Mouse (Mus musculus): Measurements from ENCODE around the gene Retreg2. TPM values are rescaled to one million over a fixed set of nuclear protein-coding genes. Genes with fewer than 3 reads are reported as not detected.

Gene Retreg2
- total RNA-seq (2021) = 10 to 100 TPM; 23.9 to 27.4 TPM
- long read RNA-seq, experiment 1, transcript Retreg2-201 (9 exons, 2,561 nt) = major isoform, 34 of 51 reads
- long read RNA-seq, experiment 1, transcript Retreg2-208 (10 exons, 2,438 nt) = minor isoform, 9 of 51 reads
- long read RNA-seq, experiment 1, partial matches to known transcripts = 8 of 51 reads
- long read RNA-seq, experiment 1, other reads (novel, unspliced or antisense) = 0 of 51 reads
- long read RNA-seq, experiment 2, transcript Retreg2-201 (9 exons, 2,561 nt) = major isoform, 18 of 29 reads
- long read RNA-seq, experiment 2, partial matches to known transcripts = 6 of 29 reads
- long read RNA-seq, experiment 2, other reads (novel, unspliced or antisense) = 3 of 29 reads

DNA sequence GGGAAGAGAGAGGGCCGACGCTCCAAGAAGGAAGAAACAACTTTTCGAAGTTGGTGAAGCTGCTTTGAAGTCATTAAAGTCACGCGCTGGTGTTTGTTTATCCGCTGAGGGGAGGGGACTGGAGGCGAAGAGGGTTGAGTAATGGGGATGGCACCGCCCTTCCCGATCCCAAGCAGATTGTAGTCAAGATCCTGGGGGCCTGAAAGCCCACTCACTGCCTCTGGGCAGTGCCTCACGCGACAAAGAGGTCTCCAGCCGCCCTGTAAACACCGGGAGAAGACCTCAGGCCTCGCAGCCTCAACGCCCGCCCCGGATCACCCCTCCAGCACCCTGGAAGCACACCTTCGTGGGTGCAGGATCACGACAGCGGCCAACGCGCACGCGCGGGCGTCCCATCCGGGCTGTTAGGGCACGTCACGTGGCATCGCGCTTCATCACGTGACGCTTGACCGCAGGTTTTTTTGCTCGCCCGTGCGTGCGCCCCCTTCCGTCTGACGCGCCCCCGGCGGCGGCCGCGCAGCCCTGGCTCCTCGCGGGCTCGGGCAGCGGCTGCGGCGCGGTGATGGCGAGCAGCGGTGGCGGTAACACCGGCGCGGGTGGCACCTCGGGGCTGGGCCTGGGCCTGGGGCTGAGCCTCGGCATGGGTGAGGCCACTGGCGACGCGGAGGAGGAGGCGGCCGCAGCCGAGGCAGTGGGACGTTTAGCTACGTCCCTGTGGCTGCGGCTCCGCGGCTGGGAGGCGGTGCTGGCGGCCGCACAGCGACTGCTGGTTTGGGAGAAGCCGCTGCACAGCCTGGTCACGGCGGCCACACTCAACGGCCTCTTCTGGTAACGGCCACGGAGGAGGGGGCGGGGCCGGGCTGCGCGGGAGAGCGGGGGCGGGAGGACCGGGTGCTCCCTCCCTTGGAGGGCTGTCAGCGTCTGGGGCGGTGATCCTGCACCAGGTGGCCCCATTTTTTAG, at the start of gene Retreg2, which contains the start of gene Cnppd1:
TSS of gene Retreg2 (plus strand) at position 478 of the 961 bp plus-strand sequence.
TSS of gene Cnppd1 (minus strand) at position 411 of the 961 bp plus-strand sequence.
- intact Hi-C loops (cut with DNase I) = loop anchor here (2.0 kb wide), 2 partner anchors 24 to 66 kb away; no protein-coding TSS in a partner anchor

DNA sequence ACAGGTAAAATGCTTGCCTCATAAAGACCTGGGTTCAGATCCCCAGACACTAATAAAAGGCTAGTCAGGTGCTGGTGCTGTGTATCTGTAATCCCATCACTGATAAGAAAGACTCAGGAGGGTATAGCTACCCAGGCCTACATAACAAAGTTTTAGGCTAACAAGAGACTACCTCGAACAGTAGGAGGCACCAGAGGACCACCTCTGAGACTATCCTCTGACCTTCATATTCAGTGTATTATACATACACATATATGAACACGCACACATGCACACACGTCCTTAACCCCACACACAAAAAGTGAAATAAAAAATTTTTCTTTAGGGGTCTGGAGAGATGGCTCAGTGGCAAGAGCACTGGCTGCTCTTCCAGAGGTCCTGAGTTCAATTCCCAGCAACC, 20.4 kb upstream of the Retreg2 start:
- intact Hi-C loops (cut with DNase I) = no loop called here
- no peak for DNase-seq

More for the DNA sequence above, at the start of gene Retreg2, which contains the start of gene Cnppd1:
- peak; percentile 97 to 98 for DNase-seq

DNA sequence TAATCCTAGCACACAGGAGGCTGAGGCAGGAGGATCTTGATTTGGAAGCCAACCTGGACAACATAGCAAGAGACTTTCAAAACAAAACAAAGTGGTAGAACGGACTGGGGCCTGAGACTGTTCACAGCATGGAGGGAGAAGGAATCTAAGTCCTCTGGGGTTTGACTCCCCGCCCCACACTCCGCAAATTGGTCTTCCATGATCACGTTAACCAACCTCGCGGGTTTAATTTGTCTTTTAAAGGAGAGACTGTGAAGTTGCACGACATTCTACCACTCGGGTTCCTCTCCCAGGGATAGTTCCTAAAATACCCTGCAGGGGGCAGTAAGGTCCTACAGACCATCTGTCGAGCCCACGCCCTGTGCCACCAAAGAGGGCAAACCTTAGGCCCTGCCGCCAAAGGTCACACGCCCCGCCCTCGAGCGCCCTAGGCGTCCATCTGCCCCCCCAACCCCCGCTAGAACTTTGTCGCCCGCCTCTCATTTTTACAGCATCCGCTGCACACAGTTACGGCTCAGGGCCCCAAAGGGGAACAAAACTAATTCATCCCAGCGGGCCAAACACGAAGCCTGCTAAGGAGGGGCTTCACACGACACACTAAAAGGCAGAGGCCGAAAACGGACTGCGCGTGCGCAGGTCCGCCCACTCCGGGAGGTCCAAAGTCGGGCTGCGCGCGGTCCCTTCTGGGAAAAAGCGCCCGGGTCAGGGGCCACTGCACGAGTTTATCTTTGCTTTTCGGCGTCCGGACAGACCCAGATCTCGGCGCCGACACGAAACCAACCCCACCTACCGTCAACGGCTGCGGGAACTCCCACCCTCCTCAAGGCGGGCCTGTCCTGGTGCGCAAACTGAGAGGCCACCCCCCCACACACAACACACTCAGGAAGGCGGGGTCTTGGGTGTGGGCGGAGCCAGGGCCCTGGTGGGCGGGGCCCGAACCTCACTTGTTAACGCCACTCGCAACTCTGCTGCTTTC, 17.9 kb upstream of the Retreg2 start, which contains the start of gene Nhej1:
TSS of gene Nhej1 (minus strand) at position 855 of the 976 bp plus-strand sequence.
- intact Hi-C loops (cut with DNase I) = no loop called here
- DNase-seq = peak; percentile 95 to 96

DNA sequence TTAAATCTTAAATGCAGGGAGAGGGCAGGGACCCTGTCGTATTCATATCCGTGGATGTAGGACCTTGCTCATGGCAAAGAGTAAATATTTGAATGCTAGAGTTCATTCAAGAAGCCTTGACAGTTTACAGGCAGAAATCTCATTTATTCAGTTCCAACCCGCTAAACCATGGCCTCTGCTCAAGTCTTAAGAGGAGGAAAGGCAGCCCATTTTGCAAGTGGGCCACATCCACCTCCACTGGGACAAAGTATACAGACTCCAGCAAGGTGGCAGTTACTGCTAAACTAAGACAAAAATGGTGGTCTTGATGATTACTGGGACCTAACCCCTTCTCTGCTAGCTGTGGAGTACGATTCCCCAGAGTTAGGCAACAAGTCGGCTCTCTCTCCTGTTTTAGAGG, 17.2 kb upstream of the Retreg2 start:
- intact Hi-C loops (cut with DNase I) = no loop called here
- DNase-seq = no peak

DNA sequence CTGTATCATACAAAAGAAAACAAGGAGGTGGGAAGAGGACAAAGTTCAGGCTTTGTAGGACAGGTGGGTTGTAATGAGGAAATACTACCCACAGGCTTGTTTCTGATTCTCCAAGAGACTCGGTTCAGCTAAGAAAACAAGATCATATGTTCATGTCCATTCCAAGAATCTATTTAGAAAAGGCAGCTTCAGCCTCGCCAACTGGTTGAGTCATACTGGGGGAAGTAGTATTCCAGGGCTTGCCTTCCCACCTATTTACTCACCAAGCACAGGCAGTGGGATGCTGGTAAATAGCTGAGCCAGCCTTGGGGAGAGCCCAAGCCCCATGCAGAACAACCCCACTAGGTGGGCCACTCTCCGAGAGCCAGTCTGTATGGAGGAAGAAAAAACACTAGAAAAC, 13.9 kb upstream of the Retreg2 start:
- no peak for DNase-seq
- intact Hi-C loops (cut with DNase I) = no loop called here

DNA sequence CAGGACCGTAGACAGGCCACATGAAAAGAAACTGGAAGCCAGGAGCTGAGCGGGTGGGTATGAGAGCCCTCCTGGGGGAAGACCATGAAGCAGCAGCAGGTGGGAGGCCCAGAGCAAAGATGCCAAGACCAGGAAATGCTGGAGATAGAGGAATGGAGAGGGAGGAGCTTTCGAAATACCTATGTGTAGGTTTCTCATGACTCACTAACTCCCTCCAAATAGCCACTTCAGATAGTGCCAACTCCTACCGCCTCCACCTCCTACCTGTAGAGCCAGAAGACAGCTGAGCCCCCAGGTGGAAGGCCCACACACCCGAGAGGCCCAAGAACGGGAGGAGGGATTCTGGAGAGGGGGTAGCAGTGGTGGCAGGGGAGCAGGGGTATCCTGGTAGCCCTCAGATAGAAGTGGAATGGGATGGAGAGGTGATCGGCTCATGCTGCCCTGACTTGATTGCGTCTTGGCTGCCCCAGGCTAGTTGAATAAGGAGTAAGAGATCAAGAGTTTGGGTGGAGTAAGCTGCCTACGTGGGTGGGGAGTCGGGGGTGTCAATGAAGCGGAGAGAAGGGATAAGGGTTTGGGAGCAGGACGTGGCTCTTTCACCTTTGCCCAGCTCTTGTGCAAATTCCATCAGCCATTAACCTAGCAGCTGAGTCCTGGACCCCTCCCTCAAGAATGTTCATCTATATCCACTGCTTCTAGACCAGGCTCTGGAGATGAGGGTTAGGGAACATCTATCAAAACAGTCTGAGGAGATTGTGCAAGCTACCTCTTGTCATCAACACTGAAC, 9.0 kb upstream of the Retreg2 start, which contains the start of gene Slc23a3:
TSS of gene Slc23a3 (minus strand) at position 470 of the 787 bp plus-strand sequence.
- no peak for DNase-seq
- intact Hi-C loops (cut with DNase I) = no loop called here

DNA sequence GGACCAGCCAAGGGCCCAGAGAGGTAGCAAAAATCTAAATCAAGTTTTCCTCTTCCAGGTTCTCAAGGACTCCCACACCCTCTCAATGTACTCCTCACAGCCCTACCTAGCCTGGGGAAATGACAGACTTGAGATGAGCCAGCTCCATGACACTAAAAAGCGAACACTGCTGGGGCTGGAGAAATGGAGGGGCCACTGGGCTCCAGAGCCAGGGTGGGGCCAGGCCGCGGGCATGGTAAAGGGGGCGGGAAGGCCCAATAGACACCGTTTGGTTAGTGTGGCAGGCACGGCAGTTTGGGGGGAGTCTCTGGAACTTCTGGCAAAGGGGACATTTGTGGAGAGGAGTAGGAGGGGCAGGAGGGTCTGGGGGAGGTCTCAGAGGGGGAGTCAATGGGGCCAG, 6.3 kb upstream of the Retreg2 start:
- no peak for DNase-seq
- intact Hi-C loops (cut with DNase I) = no loop called here

DNA sequence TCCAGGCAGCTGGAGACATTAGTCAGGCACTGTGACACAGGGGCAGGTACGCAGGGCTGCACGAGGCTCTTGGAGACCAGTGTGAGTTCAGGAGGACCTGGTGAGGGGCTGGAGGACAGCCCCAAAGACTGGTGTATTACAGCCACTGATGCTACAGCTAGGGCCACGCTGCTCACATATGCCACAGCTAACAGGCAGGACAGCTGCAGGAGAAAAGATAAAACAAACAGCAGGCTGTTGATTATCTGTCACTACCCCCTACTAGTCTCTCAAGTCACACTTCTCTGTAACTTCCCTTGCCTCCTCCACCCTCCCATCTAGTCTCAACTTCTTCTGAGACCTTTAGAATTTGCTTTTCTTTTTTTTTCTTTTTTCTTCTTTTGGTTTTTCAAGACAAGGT, 5.8 kb upstream of the Retreg2 start:
- intact Hi-C loops (cut with DNase I) = no loop called here
- no peak for DNase-seq

DNA sequence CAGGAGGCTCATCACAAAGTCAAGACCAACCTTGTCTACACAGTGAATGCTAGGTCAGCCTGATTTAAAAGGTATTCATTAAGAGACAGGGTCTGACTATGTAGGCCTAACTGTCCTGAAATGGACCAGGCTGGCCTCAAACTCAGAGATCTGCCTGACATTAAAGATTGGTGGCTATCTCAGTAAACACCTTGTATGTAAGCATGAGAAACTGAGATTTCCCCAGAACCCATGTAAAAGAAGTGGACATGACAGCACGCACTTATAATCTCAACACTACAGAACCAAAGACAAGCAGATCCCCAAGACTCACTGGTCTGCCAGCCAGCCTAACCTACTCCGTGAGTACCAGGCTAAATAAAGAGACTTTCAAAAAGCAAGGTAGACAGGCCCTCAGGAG, 4.1 kb upstream of the Retreg2 start:
- no peak for DNase-seq
- intact Hi-C loops (cut with DNase I) = no loop called here

DNA sequence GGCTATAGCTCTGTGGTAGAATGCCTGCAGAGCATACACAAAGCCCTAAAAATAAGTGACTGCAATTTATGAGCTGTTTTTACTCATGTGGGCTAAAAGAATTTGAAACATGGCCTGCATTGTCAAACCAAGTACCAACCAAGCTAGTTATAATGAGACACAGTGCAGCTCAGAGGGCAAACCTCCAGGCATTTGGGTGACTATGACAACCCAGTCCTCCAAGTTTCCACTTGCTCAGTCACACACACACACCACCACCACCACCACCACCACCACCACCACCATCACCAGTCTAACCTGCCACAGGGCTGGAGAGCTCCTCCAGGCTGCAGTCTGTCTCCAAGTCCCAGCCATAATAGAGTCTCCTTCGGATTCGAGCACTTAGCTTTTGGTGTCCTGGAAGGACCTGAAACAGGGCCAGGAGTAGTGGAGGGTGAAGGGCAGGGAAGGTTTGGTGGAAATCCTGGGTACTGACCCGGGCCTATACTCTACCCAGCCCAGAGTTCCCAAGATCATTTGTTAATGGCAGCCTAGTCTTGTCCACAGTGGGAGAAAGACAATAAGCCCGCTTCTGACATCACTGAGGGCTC, 1.9 kb upstream of the Retreg2 start:
- DNase-seq = no peak
- intact Hi-C loops (cut with DNase I) = no loop called here

DNA sequence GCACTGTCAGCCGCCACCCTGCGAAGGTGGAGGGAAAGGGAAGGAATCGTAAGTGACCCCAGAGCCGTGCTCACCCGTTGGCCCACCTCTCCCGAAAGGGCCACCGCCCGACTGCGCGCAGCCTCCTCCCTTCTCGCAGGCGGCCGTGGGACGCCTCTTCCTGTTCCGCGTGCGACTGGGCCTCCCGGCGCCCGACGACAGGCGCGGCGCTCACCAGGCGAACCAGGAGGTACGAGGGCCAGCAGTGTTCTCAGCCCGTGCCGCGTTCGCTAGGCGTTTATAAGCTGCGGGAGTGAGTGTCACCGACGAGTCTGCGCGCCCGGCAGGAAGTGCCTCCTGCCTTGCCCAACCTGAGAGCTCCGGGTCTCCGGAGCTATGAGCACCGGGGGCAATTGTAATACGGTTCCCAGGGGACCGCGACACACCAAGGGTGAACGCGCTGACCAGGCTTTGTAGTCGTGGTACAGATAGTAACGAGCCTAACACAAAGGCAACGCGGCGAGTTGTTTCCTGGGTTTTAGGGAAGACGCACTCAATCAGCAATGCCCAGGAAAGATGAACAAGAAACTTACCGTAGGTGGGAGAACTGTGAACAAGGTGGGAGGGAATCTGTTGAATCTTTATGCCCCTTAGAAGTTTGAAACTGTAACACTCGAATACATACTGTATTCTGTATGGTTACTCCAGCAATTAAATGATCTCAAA, 940 bp upstream of the Retreg2 start:
- peak; percentile 77 to 82 for DNase-seq
- intact Hi-C loops (cut with DNase I) = loop anchor here (2.0 kb wide), 2 partner anchors 25 to 67 kb away; no protein-coding TSS in a partner anchor

DNA sequence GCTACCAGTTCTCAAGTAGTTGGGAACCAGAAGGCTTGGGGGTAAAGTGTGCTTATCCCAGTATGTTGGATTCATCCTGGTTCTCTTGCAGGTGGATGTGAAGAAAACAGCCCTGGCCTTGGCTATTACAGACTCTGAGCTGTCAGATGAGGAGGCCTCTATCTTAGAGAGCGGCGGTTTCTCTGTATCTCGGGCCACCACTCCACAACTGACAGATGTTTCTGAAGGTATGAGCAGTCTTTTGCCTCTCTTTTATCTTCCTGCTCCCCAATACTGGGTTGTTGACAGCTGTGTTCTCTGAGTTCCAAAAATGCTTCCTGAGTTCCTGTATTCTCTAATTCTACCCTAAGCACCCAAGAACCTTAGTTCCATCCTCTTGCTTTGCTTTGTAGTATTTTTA, 3.0 kb downstream of the Retreg2 start:
- intact Hi-C loops (cut with DNase I) = no loop called here
- DNase-seq = no peak

DNA sequence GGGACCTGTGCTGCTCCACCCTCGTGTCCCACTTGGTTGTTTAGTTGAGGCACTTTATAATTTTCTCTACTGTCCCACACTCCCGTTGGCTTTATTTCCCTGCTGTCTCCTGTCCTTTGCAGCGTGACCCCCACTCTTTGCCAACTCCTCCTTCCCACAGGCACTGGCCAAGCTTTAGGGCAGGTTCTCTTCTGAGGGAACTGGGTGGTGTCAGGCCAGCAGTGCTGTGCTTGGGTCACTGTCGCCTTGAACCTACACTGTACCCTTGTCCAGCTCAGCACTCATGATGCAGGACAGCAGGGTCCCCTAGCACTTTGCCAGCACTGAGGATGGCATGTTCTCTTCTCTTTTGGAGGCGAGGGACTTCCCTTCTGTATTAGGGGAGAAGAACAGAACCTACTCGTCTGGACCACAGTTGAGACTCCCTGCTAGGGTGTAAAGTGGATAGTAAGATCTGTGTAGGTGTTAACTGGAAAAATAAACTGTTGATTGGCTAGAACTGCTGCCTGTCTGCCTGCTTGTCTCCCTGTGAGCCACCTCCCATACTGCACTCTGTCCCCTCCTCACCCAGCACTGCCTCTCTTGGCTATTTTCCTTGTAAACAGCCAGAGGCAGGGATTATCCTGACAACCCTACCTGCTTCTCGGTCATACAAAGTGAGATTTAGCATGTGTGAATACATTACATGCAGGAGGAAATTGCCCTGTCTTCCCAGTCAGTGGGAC, 5.0 kb downstream of the Retreg2 start:
- intact Hi-C loops (cut with DNase I) = no loop called here
- no peak for DNase-seq

DNA sequence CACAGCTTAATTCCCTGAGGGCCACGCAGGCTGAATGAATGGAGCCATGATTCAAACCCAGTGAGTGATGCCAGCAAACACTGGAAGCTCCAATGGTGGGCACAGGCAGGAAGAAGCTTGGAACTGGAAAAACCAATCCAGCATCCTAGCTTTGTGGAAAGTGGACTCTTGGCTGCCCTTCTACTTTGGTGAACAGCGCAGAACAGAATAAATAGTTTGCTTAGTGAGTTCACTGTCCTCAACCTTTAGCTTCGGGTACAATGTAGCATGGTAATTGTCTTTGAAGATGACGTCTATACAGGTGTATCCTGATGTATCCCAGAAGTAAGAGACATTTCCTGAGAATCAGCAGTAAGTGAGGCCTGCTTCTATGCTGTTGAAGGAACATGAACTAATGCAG, 6.1 kb downstream of the Retreg2 start:
- intact Hi-C loops (cut with DNase I) = no loop called here
- no peak for DNase-seq

DNA sequence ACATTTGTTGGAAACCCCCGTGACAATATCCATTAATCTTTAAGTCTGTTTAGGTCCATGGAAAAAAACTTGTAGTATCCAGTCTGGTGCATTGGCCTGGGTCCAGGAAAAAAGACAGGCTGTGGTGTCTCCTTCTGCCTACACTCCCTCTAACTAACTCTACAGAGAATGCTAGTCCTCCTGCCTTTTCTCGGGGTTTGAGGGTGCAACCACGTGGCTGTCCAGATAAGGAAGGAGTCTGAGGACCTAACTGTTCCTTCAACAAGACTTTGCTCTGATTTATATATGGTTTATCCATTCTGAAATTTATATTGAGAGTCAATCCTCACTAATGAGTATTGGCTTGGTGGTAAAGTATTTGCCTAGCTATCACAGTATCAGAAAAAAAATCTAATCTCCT, 13.3 kb downstream of the Retreg2 start:
- intact Hi-C loops (cut with DNase I) = no loop called here
- DNase-seq = no peak

DNA sequence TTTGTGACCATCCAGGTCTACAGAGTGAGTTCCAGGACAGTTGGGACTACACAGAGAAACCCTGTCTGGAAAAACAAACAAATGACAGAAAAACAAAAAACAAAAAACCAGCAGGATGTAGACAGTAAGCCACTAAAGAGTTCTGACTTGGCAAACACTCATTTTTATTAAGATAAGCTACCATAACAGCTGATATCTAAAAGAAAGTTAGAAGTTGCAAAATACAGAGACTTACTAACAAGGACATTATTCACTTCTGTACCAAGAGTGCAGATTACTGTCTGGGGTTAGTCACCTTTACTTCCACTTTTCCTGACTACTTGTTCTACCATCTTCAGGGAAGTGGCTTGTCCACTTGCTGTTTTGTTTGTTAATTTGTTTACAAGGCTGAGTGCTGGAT, 16.4 kb downstream of the Retreg2 start:
- DNase-seq = no peak
- intact Hi-C loops (cut with DNase I) = no loop called here

DNA sequence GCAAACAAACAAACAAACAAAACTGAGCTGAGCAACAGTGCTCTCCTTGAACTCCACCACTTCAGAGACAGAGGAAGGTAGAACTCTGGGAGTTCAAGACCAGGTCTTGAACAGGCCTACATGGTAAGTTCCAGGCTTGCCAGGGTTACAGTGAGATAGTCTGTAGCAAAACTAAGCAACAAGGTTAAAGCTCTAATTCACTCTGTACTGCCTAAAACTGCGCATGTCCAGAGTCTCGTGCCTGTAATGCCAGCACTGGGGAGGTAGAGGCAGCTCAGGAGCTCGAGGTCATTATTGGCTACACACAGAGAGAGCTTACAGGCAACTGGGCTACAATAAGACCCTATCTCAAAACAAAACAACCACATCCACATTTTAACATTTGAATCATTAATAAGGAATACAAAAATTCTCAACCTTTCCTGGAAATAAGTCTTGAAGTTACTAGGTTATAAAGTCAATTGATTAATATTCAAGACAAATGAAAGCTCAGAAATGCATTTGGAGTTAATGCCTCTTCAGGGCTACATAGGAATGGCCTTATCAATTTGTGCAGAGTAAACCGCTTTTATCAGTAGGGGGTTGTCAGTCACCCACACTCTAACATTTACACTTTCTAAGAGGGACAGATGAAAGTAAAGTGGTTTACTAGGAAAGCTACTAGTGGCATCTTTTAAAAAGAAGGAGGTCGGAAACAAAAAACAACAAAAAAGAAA, 17.1 kb downstream of the Retreg2 start:
- intact Hi-C loops (cut with DNase I) = no loop called here
- DNase-seq = no peak
